Mouse (Mus musculus): ENCODE data around the gene Olfr866. TPM values are rescaled to one million over a fixed set of nuclear protein-coding genes. Genes with fewer than 3 reads are reported as not detected.

The Olfr866 gene
- not detected in 2 replicates for polyA plus RNA-seq (2015; fragmentation: Nextera tagmentation; extraction: Ambion mirVana)

- Histone ChIP-seq H3K4me3 (no peak within 1 kb of the TSS), H3K27ac (no peak within 1 kb of the TSS), H3K27me3 (no peaks in the 10 kb centered on the region), H3K9me3 (0 out of 2 replicates have a peak, but pooled peaks cover 3% of the 10 kb centered on the region), H3K4me2 (no peak within 1 kb of the TSS), H3K36me3 (no peaks in the 10 kb centered on the region), H3K4me1 (no peaks in the 10 kb centered on the region), H3K9ac (no peak within 1 kb of the TSS)
- 81% methylated on average over 2 of the region's 2 CpGs for WGBS
- no peak for ATAC-seq (ENCODE audit: insufficient number of reproducible peaks, insufficient read depth, low FRiP score, low TSS enrichment, low read depth)
Measured at GRCm38 (mm10) chr9:20027935-20028334, at the start of gene Olfr866. Gene Olfr866 (minus strand): TSS chr9:20028035.

- Histone ChIP-seq H3K27me3 (no peaks in the 10 kb centered on the region), H3K9me3 (peaks cover 37% of the 10 kb centered on the region), H3K36me3 (no peaks in the 10 kb centered on the region), H3K4me3 (no peak overlapping the region), H3K9ac (no peak overlapping the region), H3K4me1 (no peaks in the 10 kb centered on the region), H3K4me2 (no peak overlapping the region), H3K27ac (no peak overlapping the region)
- WGBS, result 70% methylated on average over 7 of the region's 7 CpGs
- ATAC-seq (ENCODE audit: insufficient number of reproducible peaks, insufficient read depth, low FRiP score, low TSS enrichment, low read depth), result no peak
Measured at GRCm38 (mm10) chr9:20073523-20074177, 45.8 kb upstream of the Olfr866 start.

GRCm38 (mm10) chr9:20071291-20071690, 43.5 kb upstream of the Olfr866 start:
- H3K4me3 ChIP-seq, result no peak overlapping the region
- 81% methylated on average over 1 of the region's 1 CpGs for WGBS
- no peaks in the 10 kb centered on the region for H3K27me3 ChIP-seq
- H3K36me3 ChIP-seq, result no peaks in the 10 kb centered on the region
- H3K9me3 ChIP-seq, result peaks cover 30% of the 10 kb centered on the region
- no peak overlapping the region for H3K9ac ChIP-seq
- no peak for ATAC-seq (ENCODE audit: insufficient number of reproducible peaks, insufficient read depth, low FRiP score, low TSS enrichment, low read depth)
- no peak overlapping the region for H3K4me2 ChIP-seq
- H3K4me1 ChIP-seq, result no peaks in the 10 kb centered on the region
- H3K27ac ChIP-seq, result no peak overlapping the region

GRCm38 (mm10) chr9:20070236-20070635, 42.4 kb upstream of the Olfr866 start:
- 64% methylated on average over 3 of the region's 3 CpGs for WGBS
- Histone ChIP-seq H3K4me3 (no peak overlapping the region), H3K27me3 (no peaks in the 10 kb centered on the region), H3K27ac (no peak overlapping the region), H3K4me1 (no peaks in the 10 kb centered on the region), H3K9ac (no peak overlapping the region), H3K36me3 (no peaks in the 10 kb centered on the region), H3K4me2 (no peak overlapping the region), H3K9me3 (peaks cover 25% of the 10 kb centered on the region)
- no peak for ATAC-seq (ENCODE audit: insufficient number of reproducible peaks, insufficient read depth, low FRiP score, low TSS enrichment, low read depth)

- Histone ChIP-seq H3K27ac (no peak within 1 kb of the TSS), H3K36me3 (no peaks in the 10 kb centered on the region), H3K4me2 (no peak within 1 kb of the TSS), H3K9ac (no peak within 1 kb of the TSS), H3K27me3 (no peaks in the 10 kb centered on the region), H3K4me3 (no peak within 1 kb of the TSS), H3K4me1 (no peaks in the 10 kb centered on the region), H3K9me3 (0 out of 2 replicates have a peak, but pooled peaks cover 3% of the 10 kb centered on the region)
- WGBS, result 68% methylated on average over 1 of the region's 1 CpGs
- no peak for ATAC-seq (ENCODE audit: insufficient number of reproducible peaks, insufficient read depth, low FRiP score, low TSS enrichment, low read depth)
Measured at GRCm38 (mm10) chr9:20057462-20057861, 29.6 kb upstream of the Olfr866 start, which contains the start of gene Olfr867. Gene Olfr867 (minus strand): TSS chr9:20057562.

GRCm38 (mm10) chr9:20047964-20048363, 20.1 kb upstream of the Olfr866 start:
- Histone ChIP-seq H3K4me1 (no peaks in the 10 kb centered on the region), H3K4me3 (no peak overlapping the region), H3K27ac (no peak overlapping the region), H3K9ac (no peak overlapping the region), H3K36me3 (no peaks in the 10 kb centered on the region), H3K4me2 (no peak overlapping the region), H3K9me3 (peaks cover 8% of the 10 kb centered on the region; the same call in 1 of the 2 replicates), H3K27me3 (no peaks in the 10 kb centered on the region)
- ATAC-seq (ENCODE audit: insufficient number of reproducible peaks, insufficient read depth, low FRiP score, low TSS enrichment, low read depth), result no peak
- WGBS, result 68% methylated on average over 3 of the region's 3 CpGs

Small RNA genes within 50 kb of the gene (microRNA-seq; reads per million reads assigned to microRNA genes)
- gene Gm26231 (not detected), gene Gm44395 (not detected)

Other genes starting within 250 kb of the Olfr866 start
- gene Olfr58, start 247.8 kb downstream of the Olfr866 start, polyA plus RNA-seq (2015; fragmentation: Nextera tagmentation; extraction: Ambion mirVana), result not detected in 2 replicates
- gene Olfr859, start 223.1 kb downstream of the Olfr866 start, polyA plus RNA-seq (2015; fragmentation: Nextera tagmentation; extraction: Ambion mirVana), result not detected in 2 replicates
- gene Olfr860, start 178.3 kb downstream of the Olfr866 start, polyA plus RNA-seq (2015; fragmentation: Nextera tagmentation; extraction: Ambion mirVana), result not detected in 2 replicates
- gene Olfr862, start 140.0 kb downstream of the Olfr866 start, polyA plus RNA-seq (2015; fragmentation: Nextera tagmentation; extraction: Ambion mirVana), result not detected in 2 replicates
- gene Olfr77, start 111.2 kb downstream of the Olfr866 start, polyA plus RNA-seq (2015; fragmentation: Nextera tagmentation; extraction: Ambion mirVana), result 0.29 and 0.30 TPM in 2 replicates
- not detected in 2 replicates for gene Olfr867, start 29.5 kb upstream of the Olfr866 start, polyA plus RNA-seq (2015; fragmentation: Nextera tagmentation; extraction: Ambion mirVana)
- gene Olfr868, start 70.6 kb upstream of the Olfr866 start, polyA plus RNA-seq (2015; fragmentation: Nextera tagmentation; extraction: Ambion mirVana), result not detected in 2 replicates
- gene Olfr869, start 101.0 kb upstream of the Olfr866 start, polyA plus RNA-seq (2015; fragmentation: Nextera tagmentation; extraction: Ambion mirVana), result not detected in 2 replicates
- gene Olfr870, start 146.0 kb upstream of the Olfr866 start, polyA plus RNA-seq (2015; fragmentation: Nextera tagmentation; extraction: Ambion mirVana), result not detected in 2 replicates
- gene Olfr871, start 184.2 kb upstream of the Olfr866 start, polyA plus RNA-seq (2015; fragmentation: Nextera tagmentation; extraction: Ambion mirVana), result not detected in 2 replicates
- not detected in 2 replicates for gene Olfr872, start 209.1 kb upstream of the Olfr866 start, polyA plus RNA-seq (2015; fragmentation: Nextera tagmentation; extraction: Ambion mirVana)